Mouse (Mus musculus) lung, postnatal 4 days (tissue): Measurements from ENCODE around the gene Rap1a.
A peak's percentile ranks its signal among the peaks of the same experiment; 100 is the strongest.

ENCODE experiments used
- DNase-seq, 2 experiments: peaks; one replicate each; pipeline ENCODE4 v3.0.0; 2021

Rap1a gene

GRCm38 (mm10) chr3:105801191-105802166 is at the start of gene Rap1a:
Rap1a (minus strand) TSS chr3:105801336.
- peak; percentile 85 to 89 for DNase-seq

- DNase-seq = peak; percentile 9 to 37
Measured at GRCm38 (mm10) chr3:105846294-105847069, 45.3 kb upstream of the Rap1a start.

GRCm38 (mm10) chr3:105839836-105840235 is 38.7 kb upstream of the Rap1a start:
- DNase-seq = no peak

GRCm38 (mm10) chr3:105838655-105839054 is 37.5 kb upstream of the Rap1a start:
- no peak for DNase-seq

- no peak for DNase-seq
Measured at GRCm38 (mm10) chr3:105836883-105837282, 35.7 kb upstream of the Rap1a start.

- DNase-seq = no peak
Measured at GRCm38 (mm10) chr3:105835875-105836274, 34.7 kb upstream of the Rap1a start.

GRCm38 (mm10) chr3:105831584-105831983 is 30.4 kb upstream of the Rap1a start:
- DNase-seq = no peak

- DNase-seq = peak; percentile 69 to 71
Measured at GRCm38 (mm10) chr3:105825501-105826161, 24.5 kb upstream of the Rap1a start.

- peak in 1 of 2 experiments; percentile 3 for DNase-seq
Measured at GRCm38 (mm10) chr3:105824704-105825103, 23.6 kb upstream of the Rap1a start.

GRCm38 (mm10) chr3:105824103-105824502 is 23.0 kb upstream of the Rap1a start:
- DNase-seq = no peak

GRCm38 (mm10) chr3:105823609-105824008 is 22.5 kb upstream of the Rap1a start:
- no peak for DNase-seq

GRCm38 (mm10) chr3:105821504-105821903 is 20.4 kb upstream of the Rap1a start:
- no peak for DNase-seq

- DNase-seq = peak in 1 of 2 experiments; percentile 32
Measured at GRCm38 (mm10) chr3:105820272-105820671, 19.1 kb upstream of the Rap1a start.

GRCm38 (mm10) chr3:105818130-105819004 is 17.2 kb upstream of the Rap1a start:
- DNase-seq = peak; percentile 55 to 75

GRCm38 (mm10) chr3:105816089-105816488 is 15.0 kb upstream of the Rap1a start:
- peak; percentile 41 to 42 for DNase-seq

GRCm38 (mm10) chr3:105815236-105815904 is 14.2 kb upstream of the Rap1a start:
- DNase-seq = peak; percentile 35 to 48

GRCm38 (mm10) chr3:105811146-105811545 is 10.0 kb upstream of the Rap1a start:
- no peak for DNase-seq

GRCm38 (mm10) chr3:105808179-105809037 is 7.3 kb upstream of the Rap1a start:
- peak in 1 of 2 experiments; percentile 50 for DNase-seq

GRCm38 (mm10) chr3:105807672-105808071 is 6.5 kb upstream of the Rap1a start:
- no peak for DNase-seq

- DNase-seq = no peak
Measured at GRCm38 (mm10) chr3:105806519-105807249, 5.5 kb upstream of the Rap1a start.
